Mouse (Mus musculus): Measurements from ENCODE around the gene Slc25a3.

Slc25a3 gene

DNA sequence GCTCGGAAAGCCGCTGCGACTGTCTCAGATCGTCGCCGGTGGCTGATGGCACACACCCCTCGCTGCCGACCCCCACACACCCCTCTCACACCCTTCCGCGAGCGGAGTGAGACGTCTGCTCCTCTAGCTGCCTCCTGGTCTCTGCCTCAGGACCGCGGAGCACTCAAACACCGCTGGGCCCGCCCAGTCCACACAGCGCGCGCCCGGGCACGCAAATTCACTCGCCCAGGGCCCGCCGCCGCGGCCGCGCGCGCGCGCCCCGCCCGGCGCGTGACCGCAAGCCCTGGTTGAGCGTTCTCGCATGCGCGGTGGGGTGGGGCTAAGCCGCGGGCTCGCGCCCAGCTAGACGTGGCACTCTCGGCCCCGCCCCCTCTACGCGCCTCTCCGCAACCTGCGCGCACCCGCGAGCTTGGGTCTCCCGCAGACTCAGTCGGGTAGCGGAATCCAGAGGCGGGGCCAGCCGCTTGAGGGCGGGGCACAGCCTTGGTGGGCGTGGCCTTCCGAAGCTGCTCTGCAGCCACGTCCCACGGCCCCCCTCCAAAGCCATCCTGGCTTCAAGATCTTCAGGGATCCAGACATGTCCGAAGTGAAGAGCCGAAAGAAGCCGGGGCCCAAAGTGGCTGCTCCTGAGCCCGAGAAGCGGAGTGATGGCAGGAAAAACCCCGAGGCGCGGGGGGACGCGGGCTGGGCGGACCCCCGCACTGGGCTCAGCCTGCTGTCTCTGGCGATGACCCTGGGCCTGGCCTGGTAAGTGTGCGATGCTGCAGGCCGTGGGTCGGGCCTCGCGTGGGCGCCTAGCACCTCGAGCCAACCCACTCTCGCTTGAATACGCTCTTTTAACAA, 41.1 kb downstream of the Slc25a3 start, which contains the start of the genes Apaf1 and Ikbip:
TSS of gene Apaf1 (minus strand) at position 221 of the 843 bp plus-strand sequence.
TSS of gene Ikbip (plus strand) at position 391 of the 843 bp plus-strand sequence.
- no peaks in the 10 kb centered on the region for H3K36me3 ChIP-seq (ENCODE audit: control insufficient read depth, insufficient read depth, low read length, poor library complexity, severe bottlenecking)
- H3K27me3 ChIP-seq (ENCODE audit: control insufficient read depth, insufficient read depth, low read length, poor library complexity, severe bottlenecking): no peaks in the 10 kb centered on the region
- DNase-seq (ENCODE audit: low read depth, low spot score): peak; percentile 99

DNA sequence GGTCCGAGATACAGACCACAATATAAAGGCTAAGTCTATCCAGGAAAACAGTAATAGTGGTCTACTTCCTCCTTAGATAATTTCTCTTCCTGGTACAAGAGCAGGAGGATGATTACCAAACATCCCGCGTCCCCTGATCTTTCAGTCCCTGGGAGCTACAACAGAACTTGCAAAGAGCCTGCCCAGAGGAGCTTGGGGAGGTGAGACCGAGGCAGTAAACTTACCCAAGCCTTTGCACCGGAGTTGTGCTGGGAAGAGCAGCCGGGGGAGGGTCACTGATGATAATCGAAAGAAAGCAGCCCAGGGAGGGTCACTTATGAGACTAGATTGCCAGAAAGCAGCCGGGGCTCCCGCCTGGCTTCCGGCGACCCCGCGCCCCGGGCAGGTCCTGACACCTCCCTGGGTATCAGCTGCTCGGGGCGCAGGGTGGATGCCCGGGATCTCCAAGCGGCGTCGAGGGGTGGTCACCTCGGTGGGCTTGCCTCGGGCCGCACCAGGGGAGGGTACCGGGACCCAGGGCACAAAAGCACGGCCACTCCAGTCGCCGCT, 41.8 kb downstream of the Slc25a3 start:
- peak; percentile 32 for DNase-seq (ENCODE audit: low read depth, low spot score)
- Histone ChIP-seq H3K36me3 (ENCODE audit: control insufficient read depth, insufficient read depth, low read length, poor library complexity, severe bottlenecking) (no peaks in the 10 kb centered on the region), H3K27me3 (ENCODE audit: control insufficient read depth, insufficient read depth, low read length, poor library complexity, severe bottlenecking) (no peaks in the 10 kb centered on the region)

DNA sequence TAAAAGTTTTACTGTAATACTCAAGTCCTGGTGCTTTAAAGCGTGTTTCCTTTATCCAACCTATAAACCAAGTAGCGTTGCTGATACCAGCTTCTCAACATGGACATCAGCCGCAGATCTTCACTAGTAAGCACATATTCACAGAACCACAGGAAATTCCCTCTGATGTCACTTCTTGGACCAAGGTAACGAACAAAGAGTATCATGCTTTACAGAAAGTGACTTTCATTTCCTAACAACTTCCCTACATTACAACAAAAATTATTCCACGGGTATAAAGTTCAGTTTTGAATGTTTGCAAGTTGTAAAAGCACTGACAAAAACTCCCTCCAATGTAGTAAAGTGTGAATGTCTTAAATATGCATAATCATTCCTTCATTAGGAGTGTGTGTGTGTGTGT, 43.3 kb downstream of the Slc25a3 start:
- Histone ChIP-seq H3K27me3 (ENCODE audit: control insufficient read depth, insufficient read depth, low read length, poor library complexity, severe bottlenecking) (no peaks in the 10 kb centered on the region), H3K36me3 (ENCODE audit: control insufficient read depth, insufficient read depth, low read length, poor library complexity, severe bottlenecking) (no peaks in the 10 kb centered on the region)
- DNase-seq (ENCODE audit: low read depth, low spot score): no peak

DNA sequence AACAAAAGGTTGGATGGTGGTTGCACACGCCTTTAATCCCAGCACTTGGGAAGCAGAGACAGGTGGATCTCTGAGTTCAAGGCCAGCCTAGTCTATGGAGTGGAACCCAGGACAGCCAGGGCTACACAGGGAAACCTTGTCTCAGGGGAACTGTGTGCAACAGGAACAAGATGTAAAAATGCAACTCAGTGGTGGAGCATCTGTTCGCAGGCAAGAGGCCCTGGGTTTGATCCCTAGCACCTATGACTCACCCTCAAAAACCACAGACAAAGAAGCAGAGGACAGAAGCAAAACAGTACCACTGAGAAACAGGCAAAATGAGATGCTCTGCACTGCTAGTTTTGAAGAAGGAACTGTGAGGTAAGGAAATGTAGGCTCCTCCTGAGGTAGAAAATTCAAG, 47.2 kb downstream of the Slc25a3 start:
- DNase-seq (ENCODE audit: low read depth, low spot score): no peak

DNA sequence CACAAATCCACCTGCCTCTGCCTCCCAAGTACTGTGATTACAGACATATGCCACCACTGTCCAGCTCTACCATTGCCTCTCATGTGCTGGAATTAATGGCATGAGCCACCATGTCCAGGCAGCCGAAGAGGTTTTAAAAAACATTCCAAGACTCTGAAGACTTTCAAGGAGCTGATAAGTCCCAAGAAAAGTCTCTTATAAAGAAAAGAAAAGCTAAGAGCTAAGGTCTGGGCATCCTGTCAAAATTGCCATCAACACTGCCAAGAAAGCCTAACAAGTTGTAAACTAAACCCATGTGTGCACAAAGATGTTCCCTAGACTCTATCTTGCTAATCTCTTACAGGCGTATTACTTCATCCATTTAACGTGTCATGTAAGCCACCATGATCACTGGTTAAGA, 50.5 kb downstream of the Slc25a3 start:
- DNase-seq (ENCODE audit: low read depth, low spot score): no peak
- H3K36me3 ChIP-seq (ENCODE audit: control insufficient read depth, insufficient read depth, low read length, poor library complexity, severe bottlenecking): peaks cover 6% of the 10 kb centered on the region; the same call in 1 of the 2 replicates
- no peaks in the 10 kb centered on the region for H3K27me3 ChIP-seq (ENCODE audit: control insufficient read depth, insufficient read depth, low read length, poor library complexity, severe bottlenecking)

More for the DNA sequence above, 47.2 kb downstream of the Slc25a3 start:
- H3K27me3 ChIP-seq (ENCODE audit: control insufficient read depth, insufficient read depth, low read length, poor library complexity, severe bottlenecking): no peaks in the 10 kb centered on the region
- H3K36me3 ChIP-seq (ENCODE audit: control insufficient read depth, insufficient read depth, low read length, poor library complexity, severe bottlenecking): peaks cover 6% of the 10 kb centered on the region; the same call in 1 of the 2 replicates

DNA sequence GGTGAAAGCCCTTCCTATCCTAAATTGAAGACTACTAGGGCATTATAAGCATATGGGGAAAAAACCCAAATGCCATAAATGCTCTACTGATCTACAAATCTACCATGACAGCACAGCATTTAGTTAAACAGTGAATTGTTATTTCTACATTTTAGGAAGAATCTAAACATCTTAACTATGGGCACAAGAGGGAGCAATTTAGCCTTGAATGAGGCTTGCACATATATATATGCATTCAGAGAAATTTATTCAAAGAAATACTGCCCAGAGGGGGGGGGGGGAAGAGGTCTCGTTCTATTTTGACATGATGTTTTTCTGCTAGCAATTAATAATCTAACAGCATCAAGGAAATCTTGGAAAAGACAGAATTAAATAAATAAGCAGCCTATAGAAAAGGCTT, 52.1 kb downstream of the Slc25a3 start:
- peak; percentile 72 for DNase-seq (ENCODE audit: low read depth, low spot score)
- peaks cover 6% of the 10 kb centered on the region; the same call in 1 of the 2 replicates for H3K36me3 ChIP-seq (ENCODE audit: control insufficient read depth, insufficient read depth, low read length, poor library complexity, severe bottlenecking)

More for the DNA sequence above, 52.1 kb downstream of the Slc25a3 start:
- no peaks in the 10 kb centered on the region for H3K27me3 ChIP-seq (ENCODE audit: control insufficient read depth, insufficient read depth, low read length, poor library complexity, severe bottlenecking)

All from splenic B cell, adult 2 months (primary cell).